Mouse (Mus musculus) ES-Bruce4 (cell line): ENCODE results near the gene Clnk. TPM values are rescaled to one million over a fixed set of nuclear protein-coding genes. Genes with fewer than 3 reads are reported as not detected.

Experiments used
- H3K27ac ChIP-seq: 2 replicates; pipeline ENCODE4 v1.5.1; 2012; ENCODE audit warnings: low read length, inconsistent platforms; ENCODE audit not compliant: insufficient read depth
- H3K27me3 ChIP-seq: 2 replicates; pipeline ENCODE4 v1.6.1; 2012; ENCODE audit warnings: mild to moderate bottlenecking, low read length, inconsistent platforms; ENCODE audit not compliant: control insufficient read depth, poor library complexity, insufficient read depth, severe bottlenecking
- H3K36me3 ChIP-seq: 2 replicates; pipeline ENCODE4 v1.6.1; 2012; ENCODE audit warnings: inconsistent platforms, mild to moderate bottlenecking, low read length, moderate library complexity; ENCODE audit not compliant: control insufficient read depth, poor library complexity, insufficient read depth, severe bottlenecking
- H3K4me1 ChIP-seq: one replicate; pipeline ENCODE4 v1.8.1; 2011; ENCODE audit warnings: low read length; ENCODE audit not compliant: control insufficient read depth, insufficient read depth
- H3K4me3 ChIP-seq: 2 replicates; pipeline ENCODE4 v1.5.1; 2011; ENCODE audit warnings: low read depth, mild to moderate bottlenecking, low read length
- H3K9ac ChIP-seq: 2 replicates; pipeline ENCODE4 v1.6.1; 2012; ENCODE audit warnings: low read depth, mild to moderate bottlenecking, inconsistent platforms; ENCODE audit not compliant: poor library complexity, severe bottlenecking
- H3K9me3 ChIP-seq: replicated peaks from 2 replicates; pipeline ENCODE4 v1.6.1; 2012; ENCODE audit warnings: mild to moderate bottlenecking, low read length, inconsistent platforms; ENCODE audit not compliant: control insufficient read depth, poor library complexity, insufficient read depth, severe bottlenecking
- CTCF ChIP-seq: IDR thresholded peaks from one replicate; pipeline ENCODE4 v1.8.1; 2011; ENCODE audit warnings: low read depth, low read length
- EP300 ChIP-seq: IDR thresholded peaks from 2 replicates; pipeline ENCODE4 v1.6.1; 2011; ENCODE audit warnings: low read depth, low read length; ENCODE audit not compliant: insufficient read depth
- POLR2A ChIP-seq: IDR thresholded peaks from one replicate; pipeline ENCODE4 v1.8.1; 2011; ENCODE audit warnings: low read length; ENCODE audit not compliant: insufficient read depth
- polyA plus RNA-seq: library from polyadenylated mRNA; stranded (reverse); fragments of >200 nt; gene quantifications from 2 replicates; pipeline ENCODE4 v1.2.4, GENCODE M21; 2011; ENCODE audit warnings: low read depth; ENCODE audit not compliant: missing spikeins, insufficient read depth, insufficient read length

Gene Clnk
- polyA plus RNA-seq, 1 experiment = not detected

GRCm38 (mm10) chr5:38687694-38688093 is 188.9 kb downstream of the Clnk start:
- no peaks in the 10 kb centered on the region for H3K36me3 ChIP-seq
- H3K27me3 ChIP-seq = no peaks in the 10 kb centered on the region
- no peak overlapping the region for H3K27ac ChIP-seq
- H3K9me3 ChIP-seq = no peaks in the 10 kb centered on the region
- TF ChIP-seq POLR2A (no peak), CTCF (no peak), EP300 (no peak)
- no peak overlapping the region for H3K9ac ChIP-seq
- peaks cover 7% of the 10 kb centered on the region for H3K4me1 ChIP-seq
- H3K4me3 ChIP-seq = no peak overlapping the region

GRCm38 (mm10) chr5:38684164-38684911 is 192.3 kb downstream of the Clnk start, which contains the start of gene Zfp518b:
Gene Zfp518b, minus strand, starts transcription at chr5:38684826.
- H3K27me3 ChIP-seq = no peaks in the 10 kb centered on the region
- peaks cover 12% of the 10 kb centered on the region for H3K36me3 ChIP-seq
- H3K4me3 ChIP-seq = peak within 1 kb of the TSS; percentile 96
- no peaks in the 10 kb centered on the region for H3K9me3 ChIP-seq
- TF ChIP-seq POLR2A (no peak), EP300 (no peak), CTCF (no peak)
- H3K4me1 ChIP-seq = peaks cover 5% of the 10 kb centered on the region
- H3K27ac ChIP-seq = peak within 1 kb of the TSS; percentile 41; the same call in 1 of the 2 replicates
- H3K9ac ChIP-seq = peak within 1 kb of the TSS; percentile 88

GRCm38 (mm10) chr5:38658836-38659235 is 217.8 kb downstream of the Clnk start:
- H3K27ac ChIP-seq = peak overlapping the region; percentile 84

More at GRCm38 (mm10) chr5:38658836-38659235, 217.8 kb downstream of the Clnk start:
- peak; percentile 85 for TF ChIP-seq EP300
- TF ChIP-seq POLR2A = no peak
- no peaks in the 10 kb centered on the region for H3K4me1 ChIP-seq
- H3K9me3 ChIP-seq = peaks cover 7% of the 10 kb centered on the region; the same call in 1 of the 2 replicates
- H3K36me3 ChIP-seq = no peaks in the 10 kb centered on the region
- H3K27me3 ChIP-seq = no peaks in the 10 kb centered on the region
- H3K4me3 ChIP-seq = no peak overlapping the region
- no peak overlapping the region for H3K9ac ChIP-seq

Other genes with a start within 250 kb of the Clnk start
- 21.6 and 26.6 TPM in 2 replicates for gene Zfp518b, start 192.0 kb downstream of the Clnk start, polyA plus RNA-seq